Mouse (Mus musculus) lung, postnatal 0 days (tissue): ENCODE results near the gene Ifi35.

Experiments used
- CTCF ChIP-seq: IDR thresholded peaks from 2 replicates; pipeline ENCODE4 v1.5.1; 2016; ENCODE audit warnings: antibody characterized with exemption, mild to moderate bottlenecking
- EP300 ChIP-seq: IDR thresholded peaks from 2 replicates; pipeline ENCODE4 v1.6.1; 2016; ENCODE audit warnings: antibody characterized with exemption, mild to moderate bottlenecking, control low read depth

GRCm38 (mm10) chr11:101446319-101446718 is 1.9 kb upstream of the Ifi35 start:
- TF ChIP-seq CTCF (no peak), EP300 (no peak)
